Mouse (Mus musculus) central nervous system, embryonic 18 days (tissue): Measurements from ENCODE around the gene She. TPM values are rescaled to one million over a fixed set of nuclear protein-coding genes. Genes with fewer than 3 reads are reported as not detected.

Source experiments
- polyA plus RNA-seq: library from polyadenylated mRNA; depleted of rRNA; stranded (reverse); fragments of >200 nt; gene quantifications from 2 replicates; pipeline ENCODE4 v1.2.3, GENCODE M21; 2012; rRNA removed

Gene She
- 0.96 and 1.1 TPM in 2 replicates for polyA plus RNA-seq

DNA sequence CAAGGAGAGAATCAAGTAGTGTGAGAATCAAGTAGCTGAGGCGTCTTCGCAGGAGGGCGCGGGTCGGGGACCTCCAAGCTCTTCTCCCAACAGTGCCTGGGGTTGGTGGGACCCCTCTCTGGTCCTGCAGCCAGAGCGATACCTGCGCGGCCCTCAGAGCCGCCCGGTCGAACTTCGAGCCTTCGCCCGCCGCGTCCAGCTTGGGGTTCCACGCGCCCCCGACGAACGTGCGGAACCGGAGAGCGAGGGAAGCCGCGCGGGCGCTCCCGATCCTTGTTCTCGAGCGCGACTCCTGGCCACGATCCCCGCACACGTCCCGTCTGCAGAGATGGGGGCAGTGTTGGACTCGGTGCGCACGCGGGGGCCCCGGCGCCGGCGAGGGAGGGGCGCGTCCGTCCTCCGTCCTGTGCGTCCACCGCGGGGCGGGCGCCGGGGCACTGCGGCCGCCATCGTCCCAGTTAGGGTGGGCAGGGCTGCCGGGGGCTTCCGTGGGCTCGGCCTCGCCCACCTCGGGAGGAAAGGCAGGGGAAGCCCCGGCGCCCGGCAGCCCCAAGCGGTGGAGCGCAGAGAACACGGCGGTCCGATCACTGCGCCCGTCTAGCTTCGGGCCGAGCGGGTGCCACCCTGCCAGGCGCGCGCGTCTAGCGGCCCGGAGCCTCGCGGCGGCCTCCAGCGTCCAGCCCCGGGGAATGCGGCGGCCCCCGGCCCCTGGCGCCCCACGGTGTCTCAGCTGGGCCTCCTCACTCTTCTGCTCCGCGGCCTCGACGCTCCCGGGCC is at the start of gene She:
Gene She, plus strand, starts transcription at position 556 of the 777 bp plus-strand sequence.

Other genes with a start within 250 kb of the She start
- gene Adar, start 116.3 kb upstream of the She start, polyA plus RNA-seq: 83.5 and 83.8 TPM in 2 replicates
- 39.0 and 40.2 TPM in 2 replicates for gene Chrnb2, start 66.7 kb upstream of the She start, polyA plus RNA-seq
- 38.6 and 44.5 TPM in 2 replicates for gene Ube2q1, start 57.8 kb upstream of the She start, polyA plus RNA-seq
- gene Il6ra, start 81.8 kb downstream of the She start, polyA plus RNA-seq: 0.57 TPM in 2 replicates
- 71.9 and 75.4 TPM in 2 replicates for gene Atp8b2, start 132.1 kb downstream of the She start, polyA plus RNA-seq
- gene Hax1, start 167.4 kb downstream of the She start, polyA plus RNA-seq: 89.2 and 102 TPM in 2 replicates
- gene 4933434E20Rik, start 220.3 kb downstream of the She start, polyA plus RNA-seq: 89.6 and 94.7 TPM in 2 replicates
- 119 and 130 TPM in 2 replicates for gene Ubap2l, start 221.3 kb downstream of the She start, polyA plus RNA-seq
- gene Tpm3, start 241.3 kb downstream of the She start, polyA plus RNA-seq: 233 and 236 TPM in 2 replicates